Comparison of ENCODE assay signal across 8 mouse cellular contexts in genomic region chr16:93717299-93717703, GRCm38 (mm10). TPM values are rescaled to one million over a fixed set of nuclear protein-coding genes. Genes with fewer than 3 reads are reported as not detected.
A peak's percentile ranks its signal among the peaks of the same experiment; 100 is the strongest.
DNase-seq lines count a peak whose midpoint lies in the region; ATAC-seq and TF ChIP-seq lines count a peak whose summit lies in the region.

No protein-coding gene starts in this region.

- no peak for TF ChIP-seq POLR2A in brain, embryonic 14.5 days (IDR thresholded peaks at IDR 0.05; ENCODE audit: borderline replicate concordance, extremely low read depth, insufficient read depth, insufficient read length, poor library complexity, severe bottlenecking)

- 26% methylated on average over 5 of the region's 5 CpGs for WGBS in forebrain, embryonic 12.5 days
- WGBS in heart, embryonic 16.5 days = 34% methylated on average over 5 of the region's 5 CpGs
- WGBS in midbrain, embryonic 14.5 days = 22% methylated on average over 5 of the region's 5 CpGs
- WGBS in stomach, embryonic 14.5 days = 15% methylated on average over 5 of the region's 5 CpGs

- peaks cover 27% of the 10 kb centered on the region for H3K4me1 ChIP-seq in forebrain, embryonic 12.5 days
- H3K4me1 ChIP-seq in heart, embryonic 16.5 days (ENCODE audit: control insufficient read depth, insufficient read depth, low read length) = peaks cover 12% of the 10 kb centered on the region
- H3K4me1 ChIP-seq in midbrain, embryonic 14.5 days (ENCODE audit: control insufficient read depth, insufficient read depth, low read length) = peaks cover 9% of the 10 kb centered on the region; the same call in 1 of the 2 replicates
- peaks cover 15% of the 10 kb centered on the region for H3K4me1 ChIP-seq in stomach, embryonic 14.5 days (ENCODE audit: control insufficient read depth, insufficient read depth, low read length)

- 0 out of 2 replicates have a peak, but pooled peaks have one; percentile 42 for ATAC-seq in forebrain, embryonic 12.5 days (ENCODE audit: low FRiP score)
- ATAC-seq in heart, embryonic 16.5 days (replicated peaks; ENCODE audit: extremely low read depth, insufficient read depth, low FRiP score) = peak; percentile 89
- ATAC-seq in midbrain, embryonic 14.5 days (ENCODE audit: low FRiP score, low TSS enrichment) = peak; percentile 48; the same call in 1 of the 2 replicates
- peak; percentile 56; the same call in 1 of the 2 replicates for ATAC-seq in stomach, embryonic 14.5 days (ENCODE audit: insufficient number of reproducible peaks, insufficient read depth, low FRiP score, low read depth)

- no peak overlapping the region for H3K9ac ChIP-seq in forebrain, embryonic 12.5 days
- H3K9ac ChIP-seq in heart, embryonic 16.5 days (ENCODE audit: low read length) = no peak overlapping the region
- H3K9ac ChIP-seq in midbrain, embryonic 14.5 days (replicated peaks; ENCODE audit: low read length) = no peak overlapping the region
- H3K9ac ChIP-seq in stomach, embryonic 14.5 days (replicated peaks; ENCODE audit: low read depth, low read length) = no peak overlapping the region

- intact Hi-C loops in left cerebral cortex, postnatal 4 days (cut with DNase I) = no loop called here

- H3K36me3 ChIP-seq in forebrain, embryonic 12.5 days (replicated peaks) = no peaks in the 10 kb centered on the region
- no peaks in the 10 kb centered on the region for H3K36me3 ChIP-seq in heart, embryonic 16.5 days (ENCODE audit: control insufficient read depth, insufficient read depth)
- H3K36me3 ChIP-seq in midbrain, embryonic 14.5 days (ENCODE audit: control insufficient read depth, insufficient read depth, low read length) = peaks cover 18% of the 10 kb centered on the region
- no peaks in the 10 kb centered on the region; the same call in 1 of the 2 replicates for H3K36me3 ChIP-seq in stomach, embryonic 14.5 days (ENCODE audit: control insufficient read depth, insufficient read depth, low read length)

- H3K4me3 ChIP-seq in forebrain, embryonic 12.5 days (replicated peaks) = no peak overlapping the region
- H3K4me3 ChIP-seq in heart, embryonic 16.5 days (ENCODE audit: low read length) = no peak overlapping the region
- H3K4me3 ChIP-seq in midbrain, embryonic 14.5 days (replicated peaks; ENCODE audit: low read depth, low read length) = no peak overlapping the region
- H3K4me3 ChIP-seq in stomach, embryonic 14.5 days (ENCODE audit: low read depth, low read length) = no peak overlapping the region

- no peak for TF ChIP-seq CTCF in brain, embryonic 14.5 days (IDR thresholded peaks at IDR 0.05; ENCODE audit: borderline replicate concordance, extremely low read depth, insufficient read depth, insufficient read length)

- peak overlapping the region; percentile 25; the same call in 1 of the 2 replicates for H3K27ac ChIP-seq in forebrain, embryonic 12.5 days
- H3K27ac ChIP-seq in heart, embryonic 16.5 days (ENCODE audit: low read length) = 0 out of 2 replicates have a peak overlapping the region, but pooled peaks have one; percentile 40
- H3K27ac ChIP-seq in midbrain, embryonic 14.5 days (replicated peaks; ENCODE audit: low read depth, low read length) = 0 out of 2 replicates have a peak overlapping the region, but pooled peaks have one; percentile 42
- no peak overlapping the region for H3K27ac ChIP-seq in stomach, embryonic 14.5 days (ENCODE audit: low read length)

- peaks cover 17% of the 10 kb centered on the region for H3K27me3 ChIP-seq in forebrain, embryonic 12.5 days
- no peaks in the 10 kb centered on the region for H3K27me3 ChIP-seq in heart, embryonic 16.5 days (ENCODE audit: control insufficient read depth, insufficient read depth, low read length)
- no peaks in the 10 kb centered on the region for H3K27me3 ChIP-seq in midbrain, embryonic 14.5 days (ENCODE audit: control insufficient read depth, insufficient read depth, low read length)
- H3K27me3 ChIP-seq in stomach, embryonic 14.5 days (ENCODE audit: control insufficient read depth, insufficient read depth, low read length) = no peaks in the 10 kb centered on the region

- no peak overlapping the region for H3K4me2 ChIP-seq in forebrain, embryonic 12.5 days
- H3K4me2 ChIP-seq in heart, embryonic 16.5 days (ENCODE audit: low read depth, low read length) = no peak overlapping the region
- no peak overlapping the region for H3K4me2 ChIP-seq in midbrain, embryonic 14.5 days (ENCODE audit: low read length)
- H3K4me2 ChIP-seq in stomach, embryonic 14.5 days (replicated peaks; ENCODE audit: low read depth, low read length) = no peak overlapping the region

- H3K9me3 ChIP-seq in forebrain, embryonic 12.5 days = no peaks in the 10 kb centered on the region
- H3K9me3 ChIP-seq in heart, embryonic 16.5 days (replicated peaks; ENCODE audit: control insufficient read depth, low read length) = no peaks in the 10 kb centered on the region
- H3K9me3 ChIP-seq in midbrain, embryonic 14.5 days (ENCODE audit: control insufficient read depth, low read length) = no peaks in the 10 kb centered on the region
- no peaks in the 10 kb centered on the region for H3K9me3 ChIP-seq in stomach, embryonic 14.5 days (ENCODE audit: control insufficient read depth, low read depth, low read length)

- peak; percentile 84 for DNase-seq in MN1 (ENCODE audit: low spot score)
- DNase-seq in brain, embryonic 14.5 days (ENCODE audit: low read depth) = peak; percentile 80
- peak; percentile 95 for DNase-seq in left cerebral cortex, postnatal 4 days
- DNase-seq in midbrain, embryonic 14.5 days = peak; percentile 58
- no peak for DNase-seq in kidney, adult 18-20 months

RNA-seq across cellular contexts. Expression of gene Dop1b, which starts 5.6 kb away (rescaled TPM):
- polyA plus RNA-seq in brain, embryonic 14.5 days (2012; rRNA removed) = 51.8 and 63.3 TPM in 2 replicates
- 19.2 and 19.6 TPM in 2 replicates for polyA plus RNA-seq in forebrain, embryonic 12.5 days (2016; fragmentation: Nextera tagmentation; extraction: Ambion mirVana)
- polyA plus RNA-seq in heart, embryonic 16.5 days (2015; fragmentation: Nextera tagmentation; extraction: Ambion mirVana) = 8.4 and 10.3 TPM in 2 replicates
- 10 to 100 TPM; 94.6 to 97.1 TPM for total RNA-seq in left cerebral cortex, postnatal 4 days (2021)
- 36.5 and 40.3 TPM in 2 replicates for polyA plus RNA-seq in midbrain, embryonic 14.5 days (2014; fragmentation: Nextera tagmentation; extraction: Ambion mirVana)
- polyA plus RNA-seq in stomach, embryonic 14.5 days (2014; fragmentation: Nextera tagmentation; extraction: Ambion mirVana) = 20.4 and 24.7 TPM in 2 replicates

RNA-seq across cellular contexts. Expression of gene Cbr3, which starts 34.3 kb away (rescaled TPM):
- polyA plus RNA-seq in brain, embryonic 14.5 days (2012; rRNA removed) = 1.4 and 1.7 TPM in 2 replicates
- 0.33 and 0.45 TPM in 2 replicates for polyA plus RNA-seq in forebrain, embryonic 12.5 days (2016; fragmentation: Nextera tagmentation; extraction: Ambion mirVana)
- polyA plus RNA-seq in heart, embryonic 16.5 days (2015; fragmentation: Nextera tagmentation; extraction: Ambion mirVana) = 0.98 and 1.0 TPM in 2 replicates
- 1 to 10 TPM; 7.3 to 8.1 TPM for total RNA-seq in left cerebral cortex, postnatal 4 days (2021)
- 0.93 and 1.1 TPM in 2 replicates for polyA plus RNA-seq in midbrain, embryonic 14.5 days (2014; fragmentation: Nextera tagmentation; extraction: Ambion mirVana)
- polyA plus RNA-seq in stomach, embryonic 14.5 days (2014; fragmentation: Nextera tagmentation; extraction: Ambion mirVana) = 13.8 and 15.1 TPM in 2 replicates
